Mouse (Mus musculus) bone marrow, adult 2 months (tissue): Measurements from ENCODE around the gene Heatr1. TPM values are rescaled to one million over a fixed set of nuclear protein-coding genes. Genes with fewer than 3 reads are reported as not detected.

Experiments used
- H3K27ac ChIP-seq: fragments of 200-500 bp; 2 replicates; pipeline ENCODE4 v1.5.1; 2012; ENCODE audit warnings: low read depth, mild to moderate bottlenecking, control low read depth, inconsistent platforms, low read length; ENCODE audit not compliant: control insufficient read depth, poor library complexity, insufficient read depth
- H3K4me1 ChIP-seq: fragments of 200-500 bp; 2 replicates; pipeline ENCODE4 v1.6.1; 2011; ENCODE audit warnings: low read length; ENCODE audit not compliant: control insufficient read depth, insufficient read depth
- H3K4me3 ChIP-seq: fragments of 200-500 bp; replicated peaks from 2 replicates; pipeline ENCODE3; 2011; ENCODE audit warnings: mild to moderate bottlenecking, low read depth, low read length, control low read depth; ENCODE audit not compliant: control insufficient read depth
- CTCF ChIP-seq: fragments of 200-500 bp; IDR thresholded peaks from 2 replicates; pipeline ENCODE4 v1.5.1; 2011; ENCODE audit warnings: low read length, control low read depth; ENCODE audit not compliant: control insufficient read depth, insufficient read depth
- POLR2A ChIP-seq: fragments of 200-500 bp; IDR thresholded peaks from 2 replicates; pipeline ENCODE4 v1.6.1; 2011; ENCODE audit warnings: low read depth, mild to moderate bottlenecking, control low read depth, low read length, borderline replicate concordance; ENCODE audit not compliant: control insufficient read depth
- WGBS: fragments of 180-500 bp; shearing (Covaris S2); methylation state at CpG from one replicate; pipeline ENCODE4 v1.1.7; 2018; 5-methylcytosine and 5-hydroxymethylcytosine counted together
- polyA plus RNA-seq: library from polyadenylated mRNA; stranded (reverse); fragments of >200 nt; gene quantifications from 2 replicates; pipeline ENCODE4 v1.2.4, GENCODE M21; 2011; ENCODE audit warnings: low replicate concordance; ENCODE audit not compliant: missing spikeins, insufficient read depth, insufficient read length

Heatr1 gene
- polyA plus RNA-seq, 1 experiment: 10.0 TPM

GRCm38 (mm10) chr13:12476886-12477285 lies 82.1 kb downstream of the Heatr1 start:
- Histone ChIP-seq H3K4me3 (no peak overlapping the region), H3K4me1 (peaks cover 3% of the 10 kb centered on the region; the same call in 1 of the 2 replicates), H3K27ac (no peak overlapping the region)
- TF ChIP-seq POLR2A (no peak), CTCF (no peak)
- 86% methylated on average over 4 of the region's 4 CpGs for WGBS

DNA sequence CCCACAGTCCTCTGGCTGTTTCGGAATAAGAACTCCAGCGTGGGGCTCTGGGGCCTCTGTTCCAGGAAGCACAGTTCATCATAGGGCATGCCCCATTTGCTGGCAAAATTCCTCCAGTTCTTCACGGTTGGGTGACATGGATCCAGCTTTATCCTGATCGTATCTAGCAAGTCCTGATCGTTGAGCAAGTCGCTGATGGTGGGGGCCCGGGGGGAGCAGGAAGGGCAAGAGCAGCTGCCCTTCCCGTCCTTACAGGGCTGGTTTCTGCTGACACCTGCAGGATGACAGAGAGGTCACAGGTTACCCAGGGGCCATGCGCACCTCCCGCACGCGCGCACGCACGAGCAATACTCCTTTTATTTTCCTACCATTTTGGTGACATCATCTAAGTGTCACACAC lies 83.5 kb downstream of the Heatr1 start:
- Histone ChIP-seq H3K4me1 (peaks cover 3% of the 10 kb centered on the region; the same call in 1 of the 2 replicates), H3K27ac (no peak overlapping the region), H3K4me3 (no peak overlapping the region)
- TF ChIP-seq POLR2A: no peak
- TF ChIP-seq CTCF: no peak
- WGBS: 84% methylated on average over 15 of the region's 15 CpGs

- H3K4me1 ChIP-seq: peaks cover 3% of the 10 kb centered on the region; the same call in 1 of the 2 replicates
- H3K4me3 ChIP-seq: no peak overlapping the region
- H3K27ac ChIP-seq: no peak overlapping the region
- TF ChIP-seq CTCF (no peak), POLR2A (no peak)
- 87% methylated on average over 6 of the region's 6 CpGs for WGBS
Observed at GRCm38 (mm10) chr13:12479802-12480201, 85.0 kb downstream of the Heatr1 start.

DNA sequence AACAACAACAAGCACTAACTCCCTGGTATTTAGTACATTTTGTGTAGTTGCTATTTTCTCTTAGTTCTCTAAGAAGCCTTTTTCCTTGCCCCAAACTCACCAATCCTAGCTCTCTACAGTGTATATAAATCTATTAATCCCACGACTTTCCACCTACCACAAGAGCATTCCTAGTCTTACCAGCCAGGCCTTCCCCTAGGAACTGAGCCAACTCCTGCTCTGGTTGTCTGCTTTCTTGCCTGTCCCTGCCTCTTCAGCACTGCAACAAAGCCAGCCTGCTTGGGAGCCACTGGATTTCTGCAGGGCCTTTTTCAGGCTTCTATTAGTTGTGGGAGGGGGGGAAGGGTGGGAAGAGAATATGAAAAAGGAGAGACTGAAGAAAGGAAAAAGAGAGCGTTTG lies 90.4 kb downstream of the Heatr1 start:
- TF ChIP-seq CTCF (no peak), POLR2A (no peak)
- no peaks in the 10 kb centered on the region; the same call in 1 of the 2 replicates for H3K4me1 ChIP-seq
- H3K27ac ChIP-seq: no peak overlapping the region
- H3K4me3 ChIP-seq: no peak overlapping the region
- WGBS: 79% methylated on average over 2 of the region's 2 CpGs

DNA sequence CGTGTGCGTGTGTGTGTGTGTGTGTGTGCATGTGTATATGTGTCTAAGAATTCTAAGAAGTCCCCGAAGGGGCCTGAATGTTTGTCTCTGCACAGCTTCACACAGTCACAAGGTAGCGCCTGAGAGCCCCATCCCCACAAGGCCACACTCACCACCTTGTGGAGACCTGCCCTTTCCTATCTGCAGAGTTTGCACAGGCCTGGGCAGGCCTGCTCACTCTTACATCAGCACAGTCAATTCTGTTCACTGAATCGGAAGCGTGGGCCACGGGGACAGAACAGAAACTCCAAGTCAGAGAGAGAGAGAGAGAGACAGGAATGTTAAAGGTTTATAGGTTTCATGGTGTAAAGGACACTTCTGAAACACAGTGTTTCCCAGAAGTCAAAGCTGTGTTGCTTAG lies 90.8 kb downstream of the Heatr1 start:
- Histone ChIP-seq H3K27ac (no peak overlapping the region), H3K4me1 (no peaks in the 10 kb centered on the region; the same call in 1 of the 2 replicates), H3K4me3 (no peak overlapping the region)
- WGBS: 78% methylated on average over 7 of the region's 7 CpGs
- no peak for TF ChIP-seq POLR2A
- TF ChIP-seq CTCF: no peak

Other genes starting within 250 kb of the Heatr1 start
- 10.9 and 16.4 TPM in 2 replicates for gene Mtr, start 136.9 kb upstream of the Heatr1 start, polyA plus RNA-seq
- gene Actn2, start 54.3 kb upstream of the Heatr1 start, polyA plus RNA-seq: 1.5 and 4.0 TPM in 2 replicates
- gene Lgals8, start 69.9 kb downstream of the Heatr1 start, polyA plus RNA-seq: 21.4 and 23.6 TPM in 2 replicates
- 0.92 and 2.6 TPM in 2 replicates for gene Edaradd, start 125.4 kb downstream of the Heatr1 start, polyA plus RNA-seq
- 3.7 and 6.7 TPM in 2 replicates for gene Ero1lb, start 170.8 kb downstream of the Heatr1 start, polyA plus RNA-seq